Mouse (Mus musculus): ENCODE measurements around the gene Chchd10. TPM values are rescaled to one million over a fixed set of nuclear protein-coding genes. Genes with fewer than 3 reads are reported as not detected.
A peak's percentile ranks its signal among the peaks of the same experiment; 100 is the strongest.
"Not testable (repeated sequence)": the region's sequence is repeated elsewhere in the genome, so short reads cannot be mapped to it uniquely, and the experiment has no call there.

Chchd10 gene
- polyA plus RNA-seq (2015; fragmentation: Nextera tagmentation; extraction: Ambion mirVana): 299 and 347 TPM in 2 replicates

GRCm38 (mm10) chr10:75932891-75933290 lies at the start of gene Chchd10:
Gene Chchd10, plus strand, starts transcription at chr10:75933130.
- peaks cover 12% of the 10 kb centered on the region; the same call in 1 of the 2 replicates for H3K4me1 ChIP-seq (ENCODE audit: insufficient read depth, low read depth, low read length)

GRCm38 (mm10) chr10:75883232-75883552 lies 49.7 kb upstream of the Chchd10 start:
- no peaks in the 10 kb centered on the region for H3K27me3 ChIP-seq (replicated peaks; ENCODE audit: insufficient read depth, low read length)
- H3K27ac ChIP-seq (ENCODE audit: low read length): no peak overlapping the region
- H3K36me3 ChIP-seq (ENCODE audit: insufficient read depth, low read length): no peaks in the 10 kb centered on the region
- no peaks in the 10 kb centered on the region for H3K4me1 ChIP-seq (ENCODE audit: insufficient read depth, low read depth, low read length)
- WGBS: 1% methylated on average over 10 of the region's 10 CpGs
- no peak overlapping the region for H3K9ac ChIP-seq (replicated peaks; ENCODE audit: low read depth)
- ATAC-seq (peak; percentile 83), DNase-seq (ENCODE audit: low spot score) (peak; percentile 83)
- TF ChIP-seq EP300 (IDR thresholded peaks at IDR 0.05): no peak
- TF ChIP-seq CTCF (IDR thresholded peaks at IDR 0.05): peak; percentile 82
- no peaks in the 10 kb centered on the region for H3K9me3 ChIP-seq (ENCODE audit: low read length)
- no peak overlapping the region for H3K4me3 ChIP-seq (ENCODE audit: low read depth, low read length)
- no peak overlapping the region; the same call in 1 of the 2 replicates for H3K4me2 ChIP-seq (replicated peaks; ENCODE audit: low read depth, low read length)

More at GRCm38 (mm10) chr10:75932891-75933290, at the start of gene Chchd10:
- Histone ChIP-seq H3K9me3 (ENCODE audit: low read length) (no peaks in the 10 kb centered on the region), H3K4me3 (ENCODE audit: low read depth, low read length) (peak within 1 kb of the TSS; percentile 50), H3K9ac (replicated peaks; ENCODE audit: low read depth) (peak within 1 kb of the TSS; percentile 52), H3K36me3 (ENCODE audit: insufficient read depth, low read length) (no peaks in the 10 kb centered on the region), H3K27ac (ENCODE audit: low read length) (peak within 1 kb of the TSS; percentile 75), H3K27me3 (replicated peaks; ENCODE audit: insufficient read depth, low read length) (0 out of 2 replicates have a peak, but pooled peaks cover 5% of the 10 kb centered on the region), H3K4me2 (replicated peaks; ENCODE audit: low read depth, low read length) (peak within 1 kb of the TSS; percentile 94)
- DNase-seq (ENCODE audit: low spot score): no peak
- TF ChIP-seq EP300 (IDR thresholded peaks at IDR 0.05): no peak
- TF ChIP-seq CTCF (IDR thresholded peaks at IDR 0.05): no peak
- no peak for ATAC-seq
- 40% methylated on average over 6 of the region's 6 CpGs for WGBS

- Histone ChIP-seq H3K4me3 (ENCODE audit: low read depth, low read length) (no peak overlapping the region), H3K27ac (ENCODE audit: low read length) (no peak overlapping the region), H3K9me3 (ENCODE audit: low read length) (no peaks in the 10 kb centered on the region), H3K4me2 (replicated peaks; ENCODE audit: low read depth, low read length) (no peak overlapping the region), H3K27me3 (replicated peaks; ENCODE audit: insufficient read depth, low read length) (no peaks in the 10 kb centered on the region), H3K36me3 (ENCODE audit: insufficient read depth, low read length) (no peaks in the 10 kb centered on the region), H3K9ac (replicated peaks; ENCODE audit: low read depth) (no peak overlapping the region), H3K4me1 (ENCODE audit: insufficient read depth, low read depth, low read length) (no peaks in the 10 kb centered on the region)
- DNase-seq (ENCODE audit: low spot score) (no peak), ATAC-seq (no peak)
- TF ChIP-seq EP300 (IDR thresholded peaks at IDR 0.05) (no peak), CTCF (IDR thresholded peaks at IDR 0.05) (no peak)
- 93% methylated on average over 8 of the region's 8 CpGs for WGBS
Measured at GRCm38 (mm10) chr10:75884742-75885141, 48.2 kb upstream of the Chchd10 start.

- WGBS: 88% methylated on average over 4 of the region's 5 CpGs
- H3K4me3 ChIP-seq (ENCODE audit: low read depth, low read length); H3K9me3 ChIP-seq (ENCODE audit: low read length); H3K4me2 ChIP-seq (replicated peaks; ENCODE audit: low read depth, low read length); H3K9ac ChIP-seq (replicated peaks; ENCODE audit: low read depth); DNase-seq (ENCODE audit: low spot score); ATAC-seq; H3K4me1 ChIP-seq (ENCODE audit: insufficient read depth, low read depth, low read length); H3K27me3 ChIP-seq (replicated peaks; ENCODE audit: insufficient read depth, low read length); H3K36me3 ChIP-seq (ENCODE audit: insufficient read depth, low read length); H3K27ac ChIP-seq (ENCODE audit: low read length): not testable (repeated sequence)
Measured at GRCm38 (mm10) chr10:75887504-75887903, 45.4 kb upstream of the Chchd10 start.

- no peaks in the 10 kb centered on the region for H3K36me3 ChIP-seq (ENCODE audit: insufficient read depth, low read length)
- H3K4me2 ChIP-seq (replicated peaks; ENCODE audit: low read depth, low read length): no peak overlapping the region
- H3K27me3 ChIP-seq (replicated peaks; ENCODE audit: insufficient read depth, low read length): no peaks in the 10 kb centered on the region
- DNase-seq (ENCODE audit: low spot score) (no peak), ATAC-seq (no peak)
- no peak overlapping the region for H3K9ac ChIP-seq (replicated peaks; ENCODE audit: low read depth)
- no peak for TF ChIP-seq EP300 (IDR thresholded peaks at IDR 0.05)
- no peak for TF ChIP-seq CTCF (IDR thresholded peaks at IDR 0.05)
- 44% methylated on average over 8 of the region's 8 CpGs for WGBS
- no peak overlapping the region for H3K4me3 ChIP-seq (ENCODE audit: low read depth, low read length)
- H3K27ac ChIP-seq (ENCODE audit: low read length): no peak overlapping the region
- no peaks in the 10 kb centered on the region for H3K9me3 ChIP-seq (ENCODE audit: low read length)
- H3K4me1 ChIP-seq (ENCODE audit: insufficient read depth, low read depth, low read length): peaks cover 5% of the 10 kb centered on the region; the same call in 1 of the 2 replicates
Measured at GRCm38 (mm10) chr10:75889406-75890153, 43.4 kb upstream of the Chchd10 start.

GRCm38 (mm10) chr10:75893089-75893750 lies 39.7 kb upstream of the Chchd10 start, which contains the start of gene Derl3:
Gene Derl3, plus strand, starts transcription at chr10:75893413.
- peaks cover 8% of the 10 kb centered on the region; the same call in 1 of the 2 replicates for H3K4me1 ChIP-seq (ENCODE audit: insufficient read depth, low read depth, low read length)
- ATAC-seq: peak; percentile 99
- H3K4me3 ChIP-seq (ENCODE audit: low read depth, low read length): peak within 1 kb of the TSS; percentile 23
- TF ChIP-seq EP300 (IDR thresholded peaks at IDR 0.05) (no peak), CTCF (IDR thresholded peaks at IDR 0.05) (no peak)
- no peak within 1 kb of the TSS for H3K27ac ChIP-seq (ENCODE audit: low read length)
- H3K4me2 ChIP-seq (replicated peaks; ENCODE audit: low read depth, low read length): peak within 1 kb of the TSS; percentile 71
- no peaks in the 10 kb centered on the region for H3K9me3 ChIP-seq (ENCODE audit: low read length)
- DNase-seq (ENCODE audit: low spot score): peak; percentile 98
- H3K36me3 ChIP-seq (ENCODE audit: insufficient read depth, low read length): 0 out of 2 replicates have a peak, but pooled peaks cover 13% of the 10 kb centered on the region
- no peaks in the 10 kb centered on the region for H3K27me3 ChIP-seq (replicated peaks; ENCODE audit: insufficient read depth, low read length)
- 2% methylated on average over 40 of the region's 51 CpGs for WGBS
- 0 out of 2 replicates have a peak within 1 kb of the TSS, but pooled peaks have one; percentile 12 for H3K9ac ChIP-seq (replicated peaks; ENCODE audit: low read depth)

All from lung, postnatal 0 days (tissue).